Mouse (Mus musculus) hindlimb bud, embryonic 11.5 days (tissue): Measurements from ENCODE around the gene Hephl1.

Experiments used
- DNase-seq: peaks from one replicate; pipeline ENCODE4 v3.0.0-alpha.2; 2012; ENCODE audit warnings: low read depth, low spot score; ENCODE audit errors: extremely low spot score

The Hephl1 gene

GRCm38 (mm10) chr9:15018756-15019131 is 93.2 kb downstream of the Hephl1 start:
- DNase-seq, result no peak

GRCm38 (mm10) chr9:15017791-15018755 is 93.8 kb downstream of the Hephl1 start:
- DNase-seq, result no peak

- peak; percentile 53 for DNase-seq
These were observed 96.5 kb downstream of the Hephl1 start for GRCm38 (mm10) chr9:15015223-15015956.

- no peak for DNase-seq
These were observed 104.3 kb downstream of the Hephl1 start for GRCm38 (mm10) chr9:15007566-15007965.

GRCm38 (mm10) chr9:15004298-15004685 is 107.6 kb downstream of the Hephl1 start:
- no peak for DNase-seq

GRCm38 (mm10) chr9:15003676-15004297 is 108.1 kb downstream of the Hephl1 start:
- DNase-seq, result no peak

GRCm38 (mm10) chr9:15002995-15003613 is 108.8 kb downstream of the Hephl1 start:
- DNase-seq, result no peak
